11 mouse cellular contexts compared by ENCODE assay signal in genomic region chr17:27725412-27725811, GRCm38 (mm10). TPM values are rescaled to one million over a fixed set of nuclear protein-coding genes. Genes with fewer than 3 reads are reported as not detected.
DNase-seq lines count a peak whose midpoint lies in the region; ATAC-seq lines count a peak whose summit lies in the region.
"Had no signal": no experiment of that assay in that cellular context is flagged by ENCODE, and none has a peak within 500 bp of the region (broad histone marks: within the 10 kb centered on the region; RNA-seq: fewer than 3 reads in every experiment).

No protein-coding gene starts in this region.

- DNase-seq in lung, postnatal 14 days = no peak
- peak; percentile 38 for DNase-seq in embryonic facial prominence, embryonic 10.5 days (ENCODE audit: low spot score)
- DNase-seq in MN1 (ENCODE audit: low spot score) = no peak
- no peak for DNase-seq in left cerebral cortex, adult 11 months (ENCODE audit: low spot score)

- H3K9me3 ChIP-seq in forebrain, embryonic 13.5 days (replicated peaks) = no peaks in the 10 kb centered on the region; the same call in 1 of the 2 replicates
- H3K9me3 ChIP-seq in forebrain, embryonic 15.5 days = no peaks in the 10 kb centered on the region
- H3K9me3 ChIP-seq in lung, embryonic 16.5 days (ENCODE audit: control insufficient read depth, low read length) = no peaks in the 10 kb centered on the region
- peaks cover 7% of the 10 kb centered on the region; the same call in 1 of the 2 replicates for H3K9me3 ChIP-seq in embryonic facial prominence, embryonic 10.5 days
- no peaks in the 10 kb centered on the region for H3K9me3 ChIP-seq in neural tube, embryonic 13.5 days

- no peak for ATAC-seq in forebrain, embryonic 13.5 days
- ATAC-seq in forebrain, embryonic 15.5 days (replicated peaks) = no peak
- ATAC-seq in lung, embryonic 16.5 days (ENCODE audit: low read depth) = peak; percentile 43
- 0 out of 2 replicates have a peak, but pooled peaks have one; percentile 47 for ATAC-seq in neural tube, embryonic 13.5 days (ENCODE audit: low read depth)
- ATAC-seq: inflammation-experienced regulatory T-cells, adult 6 months had no signal

- no peak overlapping the region for H3K27ac ChIP-seq in forebrain, embryonic 13.5 days
- H3K27ac ChIP-seq in forebrain, embryonic 15.5 days (replicated peaks) = no peak overlapping the region
- H3K27ac ChIP-seq in lung, embryonic 16.5 days (ENCODE audit: low read length) = no peak overlapping the region
- peak overlapping the region; percentile 31 for H3K27ac ChIP-seq in embryonic facial prominence, embryonic 10.5 days (replicated peaks)
- no peak overlapping the region for H3K27ac ChIP-seq in neural tube, embryonic 13.5 days (replicated peaks)

- WGBS in forebrain, embryonic 13.5 days = 14% methylated on average over 10 of the region's 10 CpGs
- 5% methylated on average over 10 of the region's 10 CpGs for WGBS in forebrain, embryonic 15.5 days
- WGBS in lung, embryonic 16.5 days = 14% methylated on average over 10 of the region's 10 CpGs
- 8% methylated on average over 10 of the region's 10 CpGs for WGBS in embryonic facial prominence, embryonic 10.5 days
- WGBS in neural tube, embryonic 13.5 days = 16% methylated on average over 10 of the region's 10 CpGs

- H3K4me2 ChIP-seq in forebrain, embryonic 13.5 days = peak overlapping the region; percentile 27; the same call in 1 of the 2 replicates
- H3K4me2 ChIP-seq in forebrain, embryonic 15.5 days (replicated peaks) = no peak overlapping the region
- H3K4me2 ChIP-seq in lung, embryonic 16.5 days (ENCODE audit: low read depth, low read length) = no peak overlapping the region; the same call in 1 of the 2 replicates
- no peak overlapping the region for H3K4me2 ChIP-seq in neural tube, embryonic 13.5 days

- H3K4me3 ChIP-seq in forebrain, embryonic 13.5 days = no peak overlapping the region
- H3K4me3 ChIP-seq in forebrain, embryonic 15.5 days = no peak overlapping the region
- H3K4me3 ChIP-seq in lung, embryonic 16.5 days (ENCODE audit: low read length) = no peak overlapping the region
- peak overlapping the region; percentile 16 for H3K4me3 ChIP-seq in embryonic facial prominence, embryonic 10.5 days
- H3K4me3 ChIP-seq in neural tube, embryonic 13.5 days = no peak overlapping the region
- H3K4me3 ChIP-seq: megakaryocyte, embryonic 14.5 days had no signal

- peak overlapping the region; percentile 23; the same call in 1 of the 2 replicates for H3K9ac ChIP-seq in forebrain, embryonic 13.5 days
- no peak overlapping the region for H3K9ac ChIP-seq in forebrain, embryonic 15.5 days (replicated peaks)
- peak overlapping the region; percentile 27; the same call in 1 of the 2 replicates for H3K9ac ChIP-seq in lung, embryonic 16.5 days (ENCODE audit: low read length)
- H3K9ac ChIP-seq in neural tube, embryonic 13.5 days = peak overlapping the region; percentile 45

- H3K4me1 ChIP-seq in forebrain, embryonic 13.5 days = peaks cover 14% of the 10 kb centered on the region
- H3K4me1 ChIP-seq in forebrain, embryonic 15.5 days = peaks cover 10% of the 10 kb centered on the region
- peaks cover 13% of the 10 kb centered on the region for H3K4me1 ChIP-seq in lung, embryonic 16.5 days (replicated peaks; ENCODE audit: control insufficient read depth, insufficient read depth, low read length)
- H3K4me1 ChIP-seq in embryonic facial prominence, embryonic 10.5 days = peaks cover 36% of the 10 kb centered on the region
- peaks cover 13% of the 10 kb centered on the region for H3K4me1 ChIP-seq in neural tube, embryonic 13.5 days (replicated peaks)

- H3K36me3 ChIP-seq in forebrain, embryonic 13.5 days (ENCODE audit: poor library complexity, severe bottlenecking) = no peaks in the 10 kb centered on the region
- H3K36me3 ChIP-seq in forebrain, embryonic 15.5 days = no peaks in the 10 kb centered on the region
- H3K36me3 ChIP-seq in lung, embryonic 16.5 days (ENCODE audit: control insufficient read depth, insufficient read depth, low read length) = no peaks in the 10 kb centered on the region
- H3K36me3 ChIP-seq in embryonic facial prominence, embryonic 10.5 days (replicated peaks) = no peaks in the 10 kb centered on the region
- no peaks in the 10 kb centered on the region for H3K36me3 ChIP-seq in neural tube, embryonic 13.5 days

- H3K27me3 ChIP-seq in forebrain, embryonic 13.5 days = no peaks in the 10 kb centered on the region
- H3K27me3 ChIP-seq in forebrain, embryonic 15.5 days = no peaks in the 10 kb centered on the region
- no peaks in the 10 kb centered on the region for H3K27me3 ChIP-seq in lung, embryonic 16.5 days (ENCODE audit: control insufficient read depth, insufficient read depth, low read depth, low read length)
- H3K27me3 ChIP-seq in embryonic facial prominence, embryonic 10.5 days (replicated peaks; ENCODE audit: low read depth, poor library complexity, severe bottlenecking) = peaks cover 5% of the 10 kb centered on the region
- H3K27me3 ChIP-seq in neural tube, embryonic 13.5 days = no peaks in the 10 kb centered on the region

RNA-seq across cellular contexts. Expression of gene Spdef, which starts 3.3 kb away (rescaled TPM):
- polyA plus RNA-seq in forebrain, embryonic 13.5 days (2015; fragmentation: Nextera tagmentation; extraction: Ambion mirVana) = 0.38 and 0.75 TPM in 2 replicates
- 0.49 and 0.51 TPM in 2 replicates for polyA plus RNA-seq in forebrain, embryonic 15.5 days (2015; fragmentation: Nextera tagmentation; extraction: Ambion mirVana)
- polyA plus RNA-seq in lung, embryonic 16.5 days (2015; fragmentation: Nextera tagmentation; extraction: Ambion mirVana) = 2.4 and 2.6 TPM in 2 replicates
- polyA plus RNA-seq in embryonic facial prominence, embryonic 10.5 days (2016; fragmentation: Nextera tagmentation; extraction: Ambion mirVana) = 0.15 and 0.43 TPM in 2 replicates
- 0.56 and 0.68 TPM in 2 replicates for polyA plus RNA-seq in neural tube, embryonic 13.5 days (2015; fragmentation: Nextera tagmentation; extraction: Ambion mirVana)
- polyA plus RNA-seq: C2C12; inflammation-experienced regulatory T-cells, adult 6 months had no signal

Comparison
In these comparisons a context has a peak if more than half of its experiments do, and no peak if none do; other contexts are left out.
1. ATAC-seq: peak in lung, embryonic 16.5 days (single experiment) and neural tube, embryonic 13.5 days (single experiment); none in forebrain, embryonic 13.5 days (single experiment) and forebrain, embryonic 15.5 days (single experiment).